ENCODE assay signal across 18 mouse cellular contexts in genomic region chr7:28874565-28874964, GRCm38 (mm10). TPM values are rescaled to one million over a fixed set of nuclear protein-coding genes. Genes with fewer than 3 reads are reported as not detected.
"Had no signal": no experiment of that assay in that cellular context is flagged by ENCODE, and none has a peak within 500 bp of the region (broad histone marks: within the 10 kb centered on the region; RNA-seq: fewer than 3 reads in every experiment).

No protein-coding gene starts in this region.

- H3K36me3 ChIP-seq: neural tube, embryonic 13.5 days; neural tube, embryonic 15.5 days; stomach, embryonic 15.5 days had no signal

- H3K27ac ChIP-seq: neural tube, embryonic 13.5 days; neural tube, embryonic 15.5 days; stomach, embryonic 15.5 days; stomach, postnatal 0 days had no signal

- H3K4me2 ChIP-seq: neural tube, embryonic 13.5 days; neural tube, embryonic 15.5 days; stomach, embryonic 15.5 days had no signal

- H3K9ac ChIP-seq: neural tube, embryonic 13.5 days; neural tube, embryonic 15.5 days; stomach, embryonic 15.5 days had no signal

- H3K9me3 ChIP-seq: neural tube, embryonic 13.5 days; neural tube, embryonic 15.5 days; stomach, embryonic 15.5 days had no signal

- H3K4me3 ChIP-seq: neural tube, embryonic 13.5 days; neural tube, embryonic 15.5 days; stomach, embryonic 15.5 days had no signal

- DNase-seq: retina, postnatal 1 day; right cerebral cortex, adult 18-20 months; right cerebral cortex, postnatal 14 days; right cerebral cortex, postnatal 25 days; right cerebral cortex, postnatal 4 days; spleen, adult 18-20 months; thymus, adult 18-20 months; thymus, adult 2 months; thymus, postnatal 14 days; thymus, postnatal 25 days; thymus, postnatal 36 days; thymus, postnatal 4 days had no signal

- H3K27me3 ChIP-seq: neural tube, embryonic 13.5 days; neural tube, embryonic 15.5 days; stomach, embryonic 15.5 days had no signal

- H3K4me1 ChIP-seq: neural tube, embryonic 13.5 days; neural tube, embryonic 15.5 days; stomach, embryonic 15.5 days had no signal

RNA-seq across cellular contexts. Expression of gene Capn12, which starts 6.7 kb away (rescaled TPM):
- total RNA-seq: neutrophil, adult 5-6 weeks had no signal

RNA-seq across cellular contexts. Expression of gene Lgals7, which starts 10.9 kb away (rescaled TPM):
- total RNA-seq: neutrophil, adult 5-6 weeks had no signal
- polyA plus RNA-seq: small intestine, adult 2 months had no signal
